Mouse (Mus musculus): ENCODE measurements around the gene Krt90.

The Krt90 gene

DNA sequence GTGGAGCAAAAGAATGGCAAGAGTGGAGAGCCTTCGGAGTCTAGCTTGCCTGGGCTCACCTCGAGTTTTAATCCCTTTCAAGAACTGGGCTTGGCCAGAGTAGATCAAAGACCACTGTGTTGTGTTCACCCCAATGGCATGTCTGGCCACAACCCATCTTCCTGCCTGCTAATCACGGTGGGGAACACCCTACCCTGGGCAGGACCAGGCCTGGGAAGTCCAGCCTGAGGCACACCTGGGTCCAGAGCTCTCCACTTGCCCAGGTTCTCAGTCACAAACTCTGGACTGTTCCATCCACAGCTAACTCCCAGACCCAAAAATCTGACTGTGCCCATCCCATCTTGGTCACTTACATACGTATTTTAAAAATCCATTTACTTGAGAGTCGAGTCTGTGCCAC lies at the start of gene Krt90:
Gene Krt90, minus strand, starts transcription at position 101 of the 400 bp plus-strand sequence.
- DNase-seq (ENCODE audit: extremely low spot score, low read depth, low spot score): no peak

DNA sequence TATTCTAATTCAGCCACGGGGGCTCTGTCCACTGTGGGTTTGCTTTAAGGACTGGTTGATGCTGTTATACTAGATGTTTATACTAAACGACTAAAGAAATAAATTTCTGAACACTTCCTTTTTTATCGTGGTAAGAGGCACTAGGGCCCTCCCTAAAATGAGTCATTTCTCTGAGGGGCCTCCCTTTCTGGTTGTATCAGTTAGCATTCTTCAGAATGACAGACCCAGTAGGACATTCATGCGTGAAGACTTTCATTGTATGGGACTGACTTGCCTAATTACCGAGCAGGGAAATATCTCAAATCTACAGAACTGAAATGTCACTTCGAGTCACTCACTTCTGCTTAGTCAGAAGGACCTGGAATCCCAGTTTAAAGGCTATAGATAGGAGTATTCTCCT lies 36.4 kb upstream of the Krt90 start:
- DNase-seq (ENCODE audit: extremely low spot score, low read depth, low spot score): no peak

DNA sequence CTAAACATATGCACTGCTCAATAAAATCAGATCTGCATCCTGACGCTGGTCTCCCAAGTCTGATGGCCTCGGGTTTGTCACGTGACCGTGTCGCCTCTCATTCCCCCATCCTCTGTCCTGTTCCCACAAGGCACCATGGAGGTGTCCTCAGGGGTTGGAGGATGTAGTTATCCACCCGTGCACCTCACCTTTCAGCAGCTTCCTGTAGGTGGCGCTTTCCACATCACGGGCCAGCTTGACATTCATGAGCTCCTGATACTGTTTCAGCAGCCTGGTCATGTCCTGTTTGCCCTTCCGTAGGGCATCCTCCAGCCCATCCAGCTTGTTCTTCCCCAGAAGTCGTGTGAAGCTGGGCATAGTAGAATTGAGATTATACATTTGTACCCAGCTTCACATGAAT lies 25.5 kb upstream of the Krt90 start:
- no peak for DNase-seq (ENCODE audit: extremely low spot score, low read depth, low spot score)

DNA sequence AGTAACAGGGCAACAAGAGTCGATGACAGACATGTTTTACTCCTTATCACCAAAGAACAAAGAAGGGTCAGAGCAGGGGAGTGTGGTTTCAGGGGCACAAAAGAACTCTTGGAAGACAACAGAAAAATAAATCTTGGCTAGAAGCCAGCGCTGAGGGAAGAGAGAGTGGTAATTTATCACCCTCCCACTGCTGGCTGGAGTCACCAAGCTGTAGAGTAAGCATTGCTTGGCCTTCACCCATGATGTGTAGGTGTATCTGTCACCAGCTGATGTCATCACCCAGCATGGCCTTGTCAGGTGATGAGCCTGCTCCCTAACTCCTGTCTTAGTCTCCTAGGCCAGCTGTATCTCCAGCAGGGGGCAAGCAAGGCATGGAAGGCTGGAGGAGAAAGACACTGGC lies 21.7 kb upstream of the Krt90 start:
- no peak for DNase-seq (ENCODE audit: extremely low spot score, low read depth, low spot score)

DNA sequence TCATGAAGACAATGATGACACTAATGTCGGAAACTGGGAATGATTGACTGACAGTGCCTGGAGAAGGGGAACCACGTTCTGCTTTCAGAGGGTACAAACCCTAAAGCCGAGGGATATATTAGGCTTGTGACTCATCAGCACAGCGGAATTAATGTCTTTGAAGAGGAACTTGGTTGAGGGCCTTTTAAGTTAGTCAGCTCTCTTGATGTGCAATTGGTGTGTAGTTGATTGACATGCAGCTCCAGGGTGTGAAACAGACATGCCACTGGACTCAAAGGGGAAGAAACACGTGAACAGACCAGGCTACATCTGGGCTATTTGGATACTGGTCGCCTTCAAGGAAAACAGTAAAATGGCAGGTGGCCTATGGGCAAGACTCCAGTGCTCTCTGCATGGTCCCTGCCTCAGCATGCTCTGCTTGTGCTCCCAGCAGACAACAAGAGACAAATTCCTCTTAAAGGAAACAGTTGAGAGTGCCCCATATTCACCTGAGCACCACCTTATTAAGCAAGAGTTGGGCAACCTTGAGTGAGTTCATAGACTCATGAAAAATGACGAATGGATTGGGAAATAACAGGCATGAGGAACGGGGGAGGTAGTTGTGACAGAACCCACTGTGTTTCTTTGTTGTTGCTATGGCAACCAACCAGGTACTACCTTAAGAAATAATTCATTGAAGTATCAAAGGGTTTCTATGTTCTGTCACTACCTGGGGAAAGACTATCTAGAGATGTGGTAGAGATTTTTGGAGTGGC lies 20.6 kb upstream of the Krt90 start:
- DNase-seq (ENCODE audit: extremely low spot score, low read depth, low spot score): no peak

DNA sequence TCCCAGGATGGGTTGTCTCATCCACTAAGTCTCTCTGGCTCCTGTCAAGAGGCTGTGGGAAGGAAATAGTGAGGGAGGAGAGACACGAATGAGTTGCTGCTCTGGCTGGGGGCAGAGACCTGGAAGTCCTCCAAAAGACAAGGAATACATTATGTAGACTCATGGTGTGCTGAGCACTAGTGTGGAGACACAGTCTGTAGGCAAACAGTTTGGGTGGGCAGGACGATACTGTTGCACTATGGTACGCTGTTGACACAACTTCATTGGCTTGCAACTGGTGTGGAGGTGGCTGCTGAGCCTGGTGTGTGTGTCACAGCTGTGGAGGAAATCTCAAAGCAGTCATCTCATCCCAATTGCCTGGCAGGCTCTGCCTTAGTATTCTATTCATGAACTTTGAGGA lies 19.0 kb upstream of the Krt90 start:
- DNase-seq (ENCODE audit: extremely low spot score, low read depth, low spot score): no peak

DNA sequence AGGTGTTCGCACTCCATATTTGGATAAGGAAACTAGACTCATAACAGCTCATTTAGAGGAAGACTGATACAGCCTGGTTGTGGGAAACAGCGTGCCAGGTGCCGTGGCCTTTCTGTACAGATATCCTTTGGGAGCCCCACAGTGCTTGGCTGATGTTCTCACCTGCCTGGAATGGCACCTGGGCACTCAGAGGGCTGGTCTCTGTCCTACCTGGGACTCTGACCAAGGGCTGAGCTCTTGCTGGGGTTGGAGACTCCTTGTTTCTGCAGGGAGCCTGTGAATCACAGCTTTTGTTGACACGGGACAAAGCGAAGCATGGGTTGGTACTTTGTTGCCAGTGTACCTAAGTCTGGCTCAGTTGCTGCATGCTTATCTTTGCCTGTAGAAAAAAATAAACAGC lies 12.8 kb upstream of the Krt90 start:
- no peak for DNase-seq (ENCODE audit: extremely low spot score, low read depth, low spot score)

DNA sequence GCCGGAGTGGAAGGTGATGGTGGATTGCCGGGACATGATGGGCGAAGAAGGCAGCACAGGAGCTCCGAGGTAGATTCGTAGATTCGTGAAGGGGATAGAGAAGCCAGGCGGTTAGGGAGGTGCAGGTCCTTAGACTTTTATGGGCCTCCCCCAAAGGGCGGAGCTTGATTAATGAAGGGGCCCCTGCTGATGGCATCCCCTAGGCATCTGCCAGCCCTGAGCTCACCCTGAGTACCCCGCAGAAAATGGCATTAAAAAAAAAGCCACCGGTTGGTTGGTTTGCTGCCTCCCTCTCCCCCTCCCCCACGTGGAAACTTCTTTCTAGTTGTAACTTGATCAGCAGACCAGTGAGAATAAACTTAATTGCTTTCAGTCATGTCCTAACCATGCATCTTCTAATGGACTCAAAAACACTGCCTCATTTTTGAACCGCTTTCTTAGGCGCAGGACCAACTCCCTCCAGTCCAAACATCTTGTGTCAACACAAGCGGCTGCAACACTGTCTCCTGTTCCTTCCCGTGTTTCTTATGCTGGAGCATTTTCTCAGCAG lies 11.1 kb upstream of the Krt90 start, which contains the start of gene Krt75:
Gene Krt75, minus strand, starts transcription at position 109 of the 550 bp plus-strand sequence.
- DNase-seq (ENCODE audit: extremely low spot score, low read depth, low spot score): no peak

DNA sequence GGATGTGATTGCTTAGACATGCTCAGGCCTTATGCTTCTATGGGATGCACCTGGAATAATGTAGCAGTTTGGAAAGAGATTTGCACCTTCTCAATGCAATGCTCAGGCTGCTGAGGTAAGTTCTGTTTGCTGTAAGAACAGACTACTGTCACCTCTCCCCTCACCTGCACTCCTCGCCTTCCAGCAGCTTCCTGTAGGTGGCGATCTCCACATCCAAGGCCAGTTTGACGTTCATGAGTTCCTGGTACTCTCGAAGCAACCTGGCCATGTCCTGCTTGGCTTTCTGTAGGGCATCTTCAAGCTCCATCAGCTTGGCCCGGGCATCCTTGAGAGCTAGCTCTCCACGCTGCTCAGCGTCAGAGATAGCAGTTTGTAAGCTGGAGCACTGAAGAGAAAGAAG lies 5.0 kb upstream of the Krt90 start:
- DNase-seq (ENCODE audit: extremely low spot score, low read depth, low spot score): no peak

DNA sequence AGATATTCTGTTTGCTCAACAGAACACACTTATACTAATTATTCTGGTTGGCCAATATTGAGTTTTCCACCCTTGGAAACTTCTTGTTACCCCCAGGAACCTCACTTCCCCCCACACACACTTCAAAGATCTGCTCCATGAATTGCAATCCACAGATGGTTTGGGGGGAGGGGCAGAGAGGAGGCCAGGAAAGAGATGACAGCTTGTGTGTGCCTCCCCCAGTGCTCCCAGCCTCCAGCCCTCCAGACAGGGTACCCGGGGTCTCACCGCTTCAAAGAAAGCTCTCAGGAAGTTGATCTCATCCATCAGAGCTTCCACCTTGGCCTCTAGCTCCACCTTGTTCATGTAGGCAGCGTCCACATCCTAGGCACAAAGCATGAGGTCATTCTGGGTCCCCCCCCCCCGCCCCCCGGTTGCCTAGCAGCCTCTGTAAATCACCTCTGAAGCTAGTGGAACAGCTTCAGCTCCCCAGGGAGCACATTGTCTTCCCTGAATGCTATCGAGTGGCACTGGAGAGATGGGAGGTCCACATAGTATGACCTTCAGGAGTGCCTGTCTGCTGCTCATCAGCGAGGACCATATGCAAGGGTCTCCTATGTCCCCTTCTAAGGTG lies 4.6 kb downstream of the Krt90 start:
- DNase-seq (ENCODE audit: extremely low spot score, low read depth, low spot score): no peak

DNA sequence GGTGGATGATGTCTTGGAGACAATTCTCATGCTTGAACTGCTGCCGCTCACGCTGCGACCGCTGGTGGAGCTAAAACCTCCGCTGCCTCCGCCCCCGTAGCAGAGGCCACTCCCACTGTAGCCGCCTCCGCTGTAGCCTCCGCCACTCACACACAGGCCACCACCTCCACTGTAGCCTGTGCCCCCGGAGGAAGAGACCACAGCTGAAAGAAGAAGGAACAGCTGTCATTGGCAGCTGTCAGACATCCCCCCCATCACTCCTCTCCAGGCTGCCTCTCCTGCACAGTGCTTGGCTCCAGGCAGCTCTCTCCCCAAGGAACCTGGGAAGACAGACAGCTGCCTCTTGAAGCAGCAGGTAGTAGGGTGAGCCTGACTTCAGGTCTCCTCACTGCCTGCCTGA lies 9.6 kb downstream of the Krt90 start:
- DNase-seq (ENCODE audit: extremely low spot score, low read depth, low spot score): no peak

DNA sequence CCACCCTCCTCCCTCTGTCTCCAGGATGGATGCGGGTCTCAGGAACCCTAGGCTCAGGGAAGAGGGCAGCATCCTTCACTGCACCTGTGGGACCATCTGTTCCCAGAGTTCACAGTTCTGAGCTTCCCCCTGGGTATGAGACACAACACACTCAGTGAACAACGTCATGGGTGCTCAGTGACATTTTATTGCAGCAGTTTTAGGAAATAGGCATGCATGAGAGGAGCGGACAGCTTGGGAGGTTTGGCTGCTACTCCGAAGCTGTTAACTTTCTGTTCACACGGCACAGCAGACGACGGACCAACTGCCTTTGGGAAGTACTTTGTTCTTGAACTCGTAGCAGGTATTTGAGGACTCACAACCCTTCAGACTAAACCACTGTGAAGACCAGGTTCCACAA lies 10.6 kb downstream of the Krt90 start:
- DNase-seq (ENCODE audit: extremely low spot score, low read depth, low spot score): no peak

DNA sequence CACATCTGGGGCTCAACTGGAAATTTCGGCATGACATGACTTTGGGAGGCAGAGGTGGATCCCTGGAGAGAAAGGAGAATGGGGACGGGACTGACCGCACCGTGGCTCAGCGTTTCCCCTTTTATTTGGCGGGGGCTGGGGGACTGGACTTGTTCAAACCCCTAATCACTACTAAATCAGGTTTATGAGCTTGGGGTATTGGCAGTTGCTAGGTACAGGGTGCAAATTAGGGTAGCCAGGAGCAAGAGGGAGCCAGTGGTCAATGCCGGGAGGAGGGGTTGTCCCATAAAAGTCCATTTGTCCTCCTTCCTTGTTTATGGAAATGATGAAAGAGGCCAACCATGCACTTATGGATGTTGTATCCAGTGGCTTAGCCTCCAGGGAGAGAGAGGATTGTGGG lies 12.2 kb downstream of the Krt90 start, which contains the start of gene Krt82:
Gene Krt82, minus strand, starts transcription at position 101 of the 400 bp plus-strand sequence.
- no peak for DNase-seq (ENCODE audit: extremely low spot score, low read depth, low spot score)

DNA sequence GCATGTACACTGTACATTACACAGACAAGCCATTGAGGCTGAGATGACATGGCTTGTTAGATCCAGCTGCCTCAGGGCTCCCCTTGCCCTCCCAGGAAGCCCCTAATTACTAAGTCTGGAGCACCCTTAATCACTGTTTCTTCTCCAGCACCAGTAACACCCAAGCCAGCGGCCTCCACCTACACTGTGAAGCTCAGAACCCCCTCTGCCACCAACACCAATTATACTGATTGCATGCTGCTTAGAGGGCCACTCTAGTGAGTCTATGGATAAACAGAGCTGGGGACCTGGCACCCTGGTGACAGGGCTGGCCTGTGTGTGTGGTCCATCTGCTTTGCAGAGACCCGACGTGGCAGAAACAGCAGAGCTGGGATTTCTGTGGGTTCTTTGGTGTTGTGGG lies 18.3 kb downstream of the Krt90 start:
- no peak for DNase-seq (ENCODE audit: extremely low spot score, low read depth, low spot score)

DNA sequence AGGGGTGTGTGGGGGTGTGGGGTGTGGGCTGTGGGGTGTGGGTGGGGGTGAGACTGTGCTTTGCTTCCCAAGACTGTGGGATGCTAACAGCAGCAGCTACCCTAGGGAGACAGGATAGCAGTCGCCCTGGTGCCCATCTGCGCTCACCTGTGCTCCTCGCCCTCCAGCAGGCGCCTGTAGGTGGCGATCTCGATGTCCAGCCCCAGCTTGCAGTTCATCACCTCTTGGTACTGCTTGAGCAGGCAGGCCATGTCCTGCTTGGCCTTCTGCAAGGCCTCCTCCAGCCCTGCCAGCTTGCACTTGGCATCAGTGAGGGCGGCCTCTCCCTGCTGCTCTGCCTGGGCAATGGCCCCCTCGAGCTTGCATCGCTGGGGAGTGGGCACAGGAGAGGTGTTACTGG lies 20.2 kb downstream of the Krt90 start:
- DNase-seq (ENCODE audit: extremely low spot score, low read depth, low spot score): no peak

DNA sequence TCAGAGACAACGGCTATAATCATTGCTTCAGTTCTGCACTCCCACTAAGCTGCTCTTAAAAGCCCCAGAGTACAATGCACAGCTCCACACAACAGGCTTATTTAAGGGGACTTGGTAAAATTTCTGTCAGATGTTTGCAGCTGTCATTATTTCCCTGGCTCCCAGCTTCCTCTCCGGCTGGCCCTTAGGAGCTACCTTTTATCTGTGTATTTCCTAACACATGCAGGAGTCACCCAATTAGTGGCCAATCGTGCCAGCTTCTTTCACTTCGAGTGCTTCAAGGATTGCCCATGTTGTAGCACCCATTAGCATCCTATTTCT lies 24.2 kb downstream of the Krt90 start:
- no peak for DNase-seq (ENCODE audit: extremely low spot score, low read depth, low spot score)

DNA sequence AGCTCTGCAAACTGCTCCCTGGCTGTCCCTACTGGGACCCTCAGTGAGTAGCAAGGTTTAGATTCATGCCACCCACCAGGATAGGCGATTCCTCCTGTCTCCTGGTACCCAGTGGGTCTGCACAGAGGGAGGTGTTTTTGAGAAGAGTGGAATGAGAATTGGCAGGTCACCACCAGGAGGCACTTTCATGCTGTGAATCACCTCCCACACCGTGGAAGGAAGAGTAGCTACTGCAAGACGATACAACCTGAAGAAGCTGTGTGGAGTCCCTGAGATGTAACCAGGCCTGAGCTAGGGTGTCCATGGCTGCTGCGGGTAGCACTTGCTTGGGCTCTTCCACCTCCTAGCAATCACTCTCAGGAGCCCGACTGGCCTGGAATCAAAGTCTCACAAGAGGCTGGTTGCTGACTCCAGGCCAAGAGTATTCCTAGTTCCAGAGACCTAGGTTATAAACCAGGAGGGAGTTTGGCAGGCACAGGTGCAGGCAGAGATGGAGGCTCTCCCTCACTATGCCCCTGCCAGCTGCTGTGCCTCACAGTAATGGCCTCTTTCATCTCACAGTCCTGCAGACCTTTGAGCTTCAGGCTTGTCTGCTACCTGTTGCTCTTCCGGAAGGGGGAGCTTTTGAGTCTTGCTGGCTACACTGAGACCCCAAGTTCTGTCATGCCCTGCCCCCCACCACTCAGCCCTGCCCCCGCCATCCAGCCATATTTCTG lies 24.7 kb downstream of the Krt90 start:
- no peak for DNase-seq (ENCODE audit: extremely low spot score, low read depth, low spot score)

DNA sequence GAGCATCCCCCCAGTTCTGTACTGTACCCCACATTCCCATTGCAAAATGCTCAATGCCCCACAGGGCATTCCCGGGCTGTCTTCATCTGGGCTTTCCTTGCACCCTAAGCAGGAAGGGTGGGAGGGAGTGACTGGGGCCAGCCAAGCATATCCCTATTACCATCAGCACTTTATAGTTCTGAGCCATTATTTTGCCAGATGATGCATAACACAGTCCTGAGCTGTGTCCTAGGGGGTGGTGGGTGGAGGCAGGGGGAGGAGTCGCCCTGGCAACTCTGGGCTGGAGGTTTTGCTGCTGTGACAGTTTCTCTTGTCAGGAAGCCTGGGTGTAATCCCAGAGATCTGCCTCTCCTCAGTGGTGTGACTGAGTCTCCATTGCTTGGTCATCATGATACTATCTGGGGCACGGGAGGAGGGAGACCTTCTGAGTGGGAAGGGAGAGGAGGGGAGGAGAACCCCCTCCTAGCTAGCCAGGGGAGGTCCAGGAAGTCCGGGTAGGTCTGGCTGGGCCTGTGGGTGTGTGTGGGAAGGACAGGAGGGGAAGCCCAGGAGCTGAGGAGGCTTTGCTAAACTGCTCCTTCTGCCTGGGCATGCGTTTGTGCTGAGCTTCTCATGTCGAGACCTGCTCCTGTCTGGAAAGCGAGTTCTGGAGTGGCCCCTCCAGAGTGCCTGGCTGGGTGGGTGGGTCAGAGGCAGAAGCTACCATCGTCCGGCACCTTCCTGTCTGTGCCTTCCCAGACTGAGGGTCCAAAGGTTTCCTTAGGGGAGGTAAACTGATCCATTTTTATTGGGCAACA lies 26.5 kb downstream of the Krt90 start:
- DNase-seq (ENCODE audit: extremely low spot score, low read depth, low spot score): no peak

DNA sequence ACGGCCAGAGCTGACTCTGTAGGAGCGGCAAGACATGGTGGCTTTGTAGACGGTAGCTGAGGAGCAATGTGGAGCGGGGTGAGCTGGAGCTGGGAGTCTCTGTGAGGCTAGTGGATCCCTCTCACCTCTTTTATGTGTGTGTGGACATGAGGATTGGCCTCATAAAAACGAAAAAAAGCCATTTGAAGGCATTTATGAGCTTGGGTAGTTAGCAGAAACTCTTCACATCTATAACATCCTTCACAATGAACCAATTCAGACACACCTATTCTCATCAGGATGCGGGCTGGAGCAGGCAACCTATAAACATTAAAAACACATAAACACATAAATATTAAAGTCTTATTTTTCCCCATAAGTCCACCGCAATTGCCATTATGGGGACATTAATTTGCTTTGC lies 30.0 kb downstream of the Krt90 start, which contains the start of gene Krt84:
Gene Krt84, minus strand, starts transcription at position 101 of the 400 bp plus-strand sequence.
- DNase-seq (ENCODE audit: extremely low spot score, low read depth, low spot score): no peak

DNA sequence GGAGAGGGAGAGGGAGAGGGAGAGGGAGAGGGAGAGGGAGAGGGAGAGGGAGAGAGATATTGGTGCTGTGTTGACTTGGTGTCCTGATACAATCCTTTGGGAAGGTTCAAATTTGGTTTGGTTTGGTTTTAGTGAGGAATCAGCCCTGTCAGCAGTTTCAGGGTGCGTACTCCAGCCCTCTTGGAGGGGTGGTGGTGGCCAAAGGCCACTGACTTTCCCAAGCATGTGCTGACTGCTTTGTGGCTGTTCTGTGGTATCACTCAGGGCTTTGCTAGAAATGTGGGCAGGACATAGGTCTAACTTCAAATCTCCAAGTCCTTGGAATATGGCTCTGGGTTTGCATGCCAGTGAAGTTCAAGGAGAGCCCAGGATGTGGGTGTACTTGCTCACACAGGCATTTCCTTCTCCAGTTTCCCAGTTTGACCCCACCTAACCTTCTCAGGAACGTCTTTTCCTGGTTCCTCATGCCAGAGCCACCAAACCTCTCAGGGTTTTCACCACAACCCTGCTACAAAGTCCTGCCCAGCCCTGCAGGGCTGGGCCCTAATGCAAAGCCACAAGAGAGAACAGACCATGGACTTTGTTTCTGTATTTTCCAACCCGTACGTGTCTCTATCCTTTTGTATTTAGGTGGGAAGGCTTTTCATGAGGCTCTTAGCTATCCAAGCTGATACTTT lies 40.1 kb downstream of the Krt90 start:
- no peak for DNase-seq (ENCODE audit: extremely low spot score, low read depth, low spot score)
